Mouse (Mus musculus): ENCODE results near the gene Defa34.
"Not testable (repeated sequence)": the region's sequence is repeated elsewhere in the genome, so short reads cannot be mapped to it uniquely, and the experiment has no call there.

The Defa34 gene

GRCm38 (mm10) chr8:21665497-21665896 lies at the start of gene Defa34:
Defa34 (plus strand) TSS chr8:21665797.
- not testable (repeated sequence) for DNase-seq (ENCODE audit: low spot score)

DNA sequence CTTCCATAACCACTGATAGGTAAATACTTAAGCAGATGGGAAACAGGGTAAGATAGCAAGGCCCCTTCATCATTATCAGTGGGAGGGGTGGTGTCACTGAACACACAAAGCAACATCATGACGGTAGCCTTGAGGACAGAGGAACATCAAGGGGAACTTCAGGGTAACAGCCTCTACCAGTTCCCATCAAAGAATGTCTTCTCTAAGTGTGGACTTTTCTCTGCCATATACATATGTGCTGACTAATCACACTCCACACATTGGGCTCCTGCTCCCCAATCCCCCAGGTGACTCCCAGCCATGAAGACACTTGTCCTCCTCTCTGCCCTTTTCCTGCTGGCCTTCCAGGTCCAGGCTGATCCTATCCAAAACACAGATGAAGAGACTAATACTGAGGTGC lies 47.7 kb upstream of the Defa34 start, which contains the start of gene Defa26:
Gene Defa26, plus strand, starts transcription at position 301 of the 400 bp plus-strand sequence.
- not testable (repeated sequence) for DNase-seq (ENCODE audit: low spot score)

- DNase-seq (ENCODE audit: low spot score) = not testable (repeated sequence)
Observed at GRCm38 (mm10) chr8:21655480-21655879, 10.1 kb upstream of the Defa34 start, which contains the start of gene Defa17. Defa17 (plus strand) TSS chr8:21655780.

DNA sequence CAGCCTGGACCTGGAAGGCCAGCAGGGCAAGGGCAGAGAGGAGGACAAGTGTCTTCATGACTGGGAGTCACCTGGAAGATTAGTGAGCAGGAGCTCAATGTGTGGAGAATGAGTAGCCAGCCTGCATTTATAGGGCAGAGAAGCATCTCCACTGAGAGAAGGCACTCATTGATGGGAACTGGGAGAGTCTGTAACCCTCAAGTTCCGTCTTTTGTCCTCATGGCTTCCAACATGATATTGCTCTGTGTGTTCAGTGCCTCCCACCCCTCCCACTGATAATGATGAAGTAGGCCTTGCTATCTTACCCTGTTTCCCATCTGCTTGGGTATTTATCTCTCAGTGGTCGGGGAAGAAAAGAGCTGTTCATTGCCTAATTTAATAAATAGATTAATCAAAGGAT lies 37.9 kb downstream of the Defa34 start, which contains the start of gene AY761184:
Gene AY761184, minus strand, starts transcription at position 101 of the 400 bp plus-strand sequence.
- DNase-seq (ENCODE audit: low spot score) = not testable (repeated sequence)
